Mouse (Mus musculus) ES-Bruce4 (cell line): ENCODE data around the gene Cfap43.

Experiments used
- EP300 ChIP-seq: IDR thresholded peaks from 2 replicates; pipeline ENCODE4 v1.6.1; 2011; ENCODE audit warnings: low read depth, low read length; ENCODE audit not compliant: insufficient read depth
- POLR2A ChIP-seq: IDR thresholded peaks from one replicate; pipeline ENCODE4 v1.8.1; 2011; ENCODE audit warnings: low read length; ENCODE audit not compliant: insufficient read depth

GRCm38 (mm10) chr19:47900012-47900411 is 19.1 kb downstream of the Cfap43 start:
- no peak for TF ChIP-seq EP300
- TF ChIP-seq POLR2A, result no peak
